Mouse (Mus musculus) CH12.LX (cell line): Measurements from ENCODE around the gene Capn1. TPM values are rescaled to one million over a fixed set of nuclear protein-coding genes. Genes with fewer than 3 reads are reported as not detected.

Experiments
- DNase-seq: peaks from one replicate; pipeline ENCODE4 v3.0.0-alpha.2; 2013; ENCODE audit errors: extremely low read depth
- H3K27ac ChIP-seq: 2 replicates; pipeline ENCODE4 v1.5.1; 2012; ENCODE audit warnings: low read depth, mild to moderate bottlenecking, control low read depth, moderate library complexity; ENCODE audit not compliant: insufficient read depth
- H3K27me3 ChIP-seq: replicated peaks from 2 replicates; pipeline ENCODE3; 2012; ENCODE audit warnings: inconsistent platforms
- H3K36me3 ChIP-seq, 2 experiments: replicated peaks in 1 of 2; 2 replicates each; pipeline versions ENCODE3 to v1.6.1; 2012; ENCODE audit warnings: inconsistent platforms in 1 of 2, low read length in 1 of 2, mild to moderate bottlenecking in 1 of 2, mixed read lengths in 1 of 2, moderate library complexity in 1 of 2; ENCODE audit not compliant: control insufficient read depth in 1 of 2, insufficient read depth in 1 of 2
- H3K4me1 ChIP-seq, 2 experiments: 2 replicates each; pipeline ENCODE4 v1.6.1; 2012; ENCODE audit warnings: inconsistent platforms in 1 of 2, moderate library complexity in 1 of 2; ENCODE audit not compliant: insufficient read depth in 2 of 2, control insufficient read depth in 1 of 2
- H3K4me2 ChIP-seq: 2 replicates; pipeline ENCODE4 v1.6.1; 2012; ENCODE audit warnings: low read depth, mild to moderate bottlenecking, control low read depth; ENCODE audit not compliant: poor library complexity, insufficient read depth, severe bottlenecking
- H3K4me3 ChIP-seq, 3 experiments: fragments of 150-350 bp in 1 of 3; sonication (generic) in 1 of 3; replicated peaks in 1 of 3; 2 replicates each; pipeline versions ENCODE3 to v1.5.1; 2011 to 2012; ENCODE audit warnings: low read depth in 2 of 3, low read length in 2 of 3, mild to moderate bottlenecking in 2 of 3, moderate library complexity in 2 of 3, control low read depth in 1 of 3, improper control_type of control experiment in 1 of 3, inconsistent platforms in 1 of 3, mixed read lengths in 1 of 3; ENCODE audit not compliant: poor library complexity in 1 of 3
- H3K79me2 ChIP-seq: replicated peaks from 2 replicates; pipeline ENCODE4 v1.6.1; 2012; ENCODE audit warnings: mild to moderate bottlenecking, moderate library complexity; ENCODE audit not compliant: control insufficient read depth, poor library complexity, insufficient read depth, severe bottlenecking; ENCODE audit errors: extremely low read depth
- H3K9ac ChIP-seq: 2 replicates; pipeline ENCODE4 v1.6.1; 2012; ENCODE audit warnings: low read depth, mild to moderate bottlenecking, control low read depth, moderate library complexity; ENCODE audit not compliant: insufficient read depth
- H3K9me3 ChIP-seq: replicated peaks from 2 replicates; pipeline ENCODE3; 2012; ENCODE audit warnings: low read length, inconsistent platforms, mixed read lengths
- CHD1 ChIP-seq: IDR thresholded peaks from 2 replicates; pipeline ENCODE4 v1.6.1; 2012; ENCODE audit warnings: low read depth, low read length, improper control_type of control experiment, inconsistent platforms
- CHD2 ChIP-seq: IDR thresholded peaks from 2 replicates; pipeline ENCODE4 v1.6.1; 2011; ENCODE audit warnings: low read length, improper control_type of control experiment
- CTCF ChIP-seq, 2 experiments: IDR thresholded peaks in 1 of 2; conservative IDR thresholded peaks in 1 of 2; 2 replicates each; pipeline ENCODE4 v1.5.1; 2011 to 2012; ENCODE audit warnings: low read depth in 2 of 2, low read length in 2 of 2, improper control_type of control experiment in 1 of 2, inconsistent platforms in 1 of 2, mild to moderate bottlenecking in 1 of 2, moderate library complexity in 1 of 2
- E2F4 ChIP-seq: IDR thresholded peaks from 2 replicates; pipeline ENCODE4 v1.6.1; 2011; ENCODE audit warnings: low read depth, low read length, improper control_type of control experiment; ENCODE audit not compliant: insufficient replicate concordance
- EP300 ChIP-seq: IDR thresholded peaks from 2 replicates; pipeline ENCODE4 v1.6.1; 2011; ENCODE audit warnings: low read length, improper control_type of control experiment
- ETS1 ChIP-seq: conservative IDR thresholded peaks from 2 replicates; pipeline ENCODE4 v1.6.1; 2012; ENCODE audit warnings: low read depth, mild to moderate bottlenecking, inconsistent platforms, low read length, improper control_type of control experiment, moderate library complexity
- IRF4 ChIP-seq: IDR thresholded peaks from 2 replicates; pipeline ENCODE4 v1.6.1; 2014; ENCODE audit warnings: low read depth, mild to moderate bottlenecking, inconsistent platforms, low read length, improper control_type of control experiment
- JUN ChIP-seq: IDR thresholded peaks from 2 replicates; pipeline ENCODE4 v1.6.1; 2011; ENCODE audit warnings: low read depth, mild to moderate bottlenecking, low read length, improper control_type of control experiment, moderate library complexity; ENCODE audit not compliant: insufficient read depth
- MEF2A ChIP-seq: IDR thresholded peaks from 2 replicates; pipeline ENCODE4 v1.6.1; 2014; ENCODE audit warnings: low read depth, mild to moderate bottlenecking, inconsistent platforms, low read length, improper control_type of control experiment, borderline replicate concordance
- MXI1 ChIP-seq: IDR thresholded peaks from 2 replicates; pipeline ENCODE4 v1.6.1; 2011; ENCODE audit warnings: mild to moderate bottlenecking, low read depth, low read length, improper control_type of control experiment
- MYC ChIP-seq: IDR thresholded peaks from 2 replicates; pipeline ENCODE4 v1.6.1; 2011; ENCODE audit warnings: low read depth, mild to moderate bottlenecking, improper control_type of control experiment, low read length
- NELFE ChIP-seq: IDR thresholded peaks from 2 replicates; pipeline ENCODE4 v1.6.1; 2011; ENCODE audit warnings: low read depth, low read length, improper control_type of control experiment
- POLR2A ChIP-seq: IDR thresholded peaks from 2 replicates; pipeline ENCODE4 v1.6.1; 2011; ENCODE audit warnings: low read depth, mild to moderate bottlenecking, improper control_type of control experiment, low read length
- POLR2AphosphoS2 ChIP-seq: IDR thresholded peaks from 2 replicates; pipeline ENCODE4 v1.6.1; 2011; ENCODE audit warnings: low read depth, low read length, improper control_type of control experiment
- RCOR1 ChIP-seq: conservative IDR thresholded peaks from 2 replicates; pipeline ENCODE4 v1.6.1; 2012; ENCODE audit warnings: low read depth, mild to moderate bottlenecking, inconsistent platforms, low read length, improper control_type of control experiment
- SMC3 ChIP-seq: IDR thresholded peaks from 2 replicates; pipeline ENCODE4 v1.6.1; 2011; ENCODE audit warnings: low read depth, low read length, improper control_type of control experiment
- TBP ChIP-seq: conservative IDR thresholded peaks from 2 replicates; pipeline ENCODE4 v1.6.1; 2011; ENCODE audit warnings: low read depth, low read length, improper control_type of control experiment
- USF1 ChIP-seq: IDR thresholded peaks from 2 replicates; pipeline ENCODE4 v1.6.1; 2014; ENCODE audit warnings: low read depth, mild to moderate bottlenecking, inconsistent platforms, low read length, improper control_type of control experiment
- ZC3H11A ChIP-seq: IDR thresholded peaks from 2 replicates; pipeline ENCODE4 v1.6.1; 2012; ENCODE audit warnings: low read depth, mild to moderate bottlenecking, inconsistent platforms, low read length, improper control_type of control experiment
- ZKSCAN1 ChIP-seq: IDR thresholded peaks from 2 replicates; pipeline ENCODE4 v1.6.1; 2012; ENCODE audit warnings: low read depth, inconsistent platforms, low read length, improper control_type of control experiment, borderline replicate concordance
- ZMIZ1 ChIP-seq: IDR thresholded peaks from 2 replicates; pipeline ENCODE4 v1.6.1; 2012; ENCODE audit warnings: low read depth, mild to moderate bottlenecking, inconsistent platforms, low read length, improper control_type of control experiment
- ZNF384 ChIP-seq: IDR thresholded peaks from 2 replicates; pipeline ENCODE4 v1.6.1; 2012; ENCODE audit warnings: low read depth, low read length, improper control_type of control experiment, inconsistent platforms
- dilution Hi-C: fragments of 300-500 bp; cut with MboI; formaldehyde crosslinking; loops from 2 replicates; pipeline ENCODE4 v1.14.3; 2020; ENCODE audit warnings: low sequenced_read_pairs; ENCODE audit not compliant: extremely low pct_unique_long_range_greater_than_20kb, extremely low pct_ligation_motif_present
- in situ Hi-C: fragments of 300-500 bp; cut with MboI; formaldehyde crosslinking; loops from 3 replicates; pipeline ENCODE4 v1.14.3; 2019; ENCODE audit warnings: low sequenced_read_pairs, low pct_ligation_motif_present, low pct_unique_long_range_greater_than_20kb, mixed read lengths
- polyA plus RNA-seq: library from polyadenylated mRNA; unstranded; fragments of >175 nt; gene quantifications from 2 replicates; pipeline ENCODE4 v1.2.1, GENCODE M21; 2012; ENCODE audit warnings: low read depth; ENCODE audit not compliant: insufficient read length
- total RNA-seq, 2 experiments: library from RNA; depleted of rRNA; stranded (reverse); fragments of 300-350 nt in 1 of 2; fragments of >200 nt in 1 of 2; gene quantifications; 2 replicates each; pipeline ENCODE4 v1.2.3; 2012 to 2014

Gene Capn1
- total and polyA plus RNA-seq, 3 experiments, result 20.0 to 42.9 (median 40.2) TPM

GRCm38 (mm10) chr19:5986043-5986442 lies 29.7 kb downstream of the Capn1 start, which contains the start of gene Slc22a20:
TSS of gene Slc22a20 (minus strand) at chr19:5986143.
- no peaks in the 10 kb centered on the region for H3K9me3 ChIP-seq
- no peaks in the 10 kb centered on the region for H3K79me2 ChIP-seq
- TF ChIP-seq SMC3 (no peak), POLR2AphosphoS2 (no peak), ZC3H11A (no peak), CTCF (conservative IDR thresholded peaks at IDR 0.05 in 1 of 2, IDR thresholded peaks at IDR 0.05 in 1 of 2; ENCODE audit: low read depth in 2 of 2, low read length in 2 of 2) (no peak), MYC (no peak), CHD1 (no peak), EP300 (no peak)
- H3K4me2 ChIP-seq, result no peak within 1 kb of the TSS
- dilution Hi-C loops, result no loop called here
- in situ Hi-C loops, result no loop called here
- DNase-seq, result no peak
- peaks cover 0 to 24% of the 10 kb centered on the region in 2 experiments; a peak in 2 of 4 replicates for H3K4me1 ChIP-seq
- no peaks in the 10 kb centered on the region for H3K27me3 ChIP-seq
- H3K9ac ChIP-seq, result no peak within 1 kb of the TSS
- H3K36me3 ChIP-seq, result peaks cover 15 to 29% of the 10 kb centered on the region in 2 experiments
- no peak within 1 kb of the TSS for H3K4me3 ChIP-seq
- no peak within 1 kb of the TSS for H3K27ac ChIP-seq

- no peaks in the 10 kb centered on the region for H3K27me3 ChIP-seq
- H3K9me3 ChIP-seq, result no peaks in the 10 kb centered on the region
- DNase-seq, result no peak
- no peak overlapping the region for H3K4me3 ChIP-seq
- in situ Hi-C loops, result no loop called here
- no peak overlapping the region for H3K4me2 ChIP-seq
- no peak overlapping the region for H3K27ac ChIP-seq
- no peaks in the 10 kb centered on the region for H3K36me3 ChIP-seq
- H3K4me1 ChIP-seq, result no peaks in the 10 kb centered on the region
- dilution Hi-C loops, result no loop called here
- H3K9ac ChIP-seq, result no peak overlapping the region
- TF ChIP-seq RCOR1 (no peak), JUN (no peak), ZMIZ1 (no peak), CHD1 (no peak), POLR2A (no peak), ETS1 (no peak), IRF4 (no peak), ZKSCAN1 (no peak), USF1 (no peak), SMC3 (no peak), NELFE (no peak), ZNF384 (no peak), TBP (no peak), E2F4 (no peak), MEF2A (no peak), CHD2 (no peak), MXI1 (no peak)
- no peaks in the 10 kb centered on the region for H3K79me2 ChIP-seq
These were observed 35.2 kb downstream of the Capn1 start for GRCm38 (mm10) chr19:5980477-5980876.
